28 mouse cellular contexts compared by ENCODE assay signal in the genomic region with DNA sequence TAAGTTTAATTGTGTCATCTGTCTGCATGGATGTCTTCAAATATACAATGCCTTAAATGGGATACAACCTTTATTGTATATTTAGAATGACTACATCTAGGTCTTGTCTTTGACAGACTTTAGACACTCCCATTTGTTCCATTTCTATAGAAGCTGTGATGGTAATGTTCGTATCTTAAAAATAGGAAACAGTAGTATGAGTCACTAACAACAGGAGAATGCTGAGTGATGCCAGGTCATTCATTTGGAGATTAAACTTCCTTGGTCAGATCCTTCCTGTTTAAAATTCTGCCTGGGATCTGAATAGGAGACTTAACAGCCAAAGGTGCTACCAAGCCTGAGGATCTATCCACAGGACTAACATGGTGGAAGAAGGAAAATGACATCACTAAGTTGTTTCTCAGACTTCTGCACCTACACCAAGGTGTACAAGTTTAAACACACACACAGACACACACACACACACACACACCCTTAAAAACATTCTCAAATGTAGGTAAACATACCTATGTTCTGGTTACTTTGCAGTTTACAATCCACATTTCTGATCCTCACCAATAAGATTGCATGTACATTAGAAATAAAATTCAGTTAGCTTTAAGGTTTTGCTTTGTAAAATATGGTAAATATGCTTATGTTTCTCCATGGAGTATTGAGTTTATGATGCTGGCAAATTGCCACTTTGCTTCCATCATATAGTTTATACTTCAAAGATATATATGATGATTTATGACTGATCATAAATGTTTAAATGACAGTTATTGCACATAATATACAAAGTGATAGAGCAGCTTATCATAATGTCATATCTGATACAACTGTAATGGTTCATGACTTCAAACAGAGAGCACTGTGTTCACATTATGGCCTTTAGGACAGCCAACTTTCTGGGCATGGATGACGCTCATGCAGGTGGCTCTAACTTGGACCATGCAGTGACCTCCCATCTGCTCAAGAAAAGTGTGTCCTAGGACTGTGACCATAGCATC. TPM values are rescaled to one million over a fixed set of nuclear protein-coding genes. Genes with fewer than 3 reads are reported as not detected.
"Had no signal": no experiment of that assay in that cellular context is flagged by ENCODE, and none has a peak within 500 bp of the region (broad histone marks: within the 10 kb centered on the region; RNA-seq: fewer than 3 reads in every experiment).

No protein-coding gene starts in this region.

- H3K4me1 ChIP-seq: limb, embryonic 10.5 days; midbrain, embryonic 10.5 days; midbrain, embryonic 13.5 days; neural tube, embryonic 12.5 days; neural tube, embryonic 15.5 days; stomach, embryonic 15.5 days had no signal

- ATAC-seq: midbrain, embryonic 13.5 days had no signal

- H3K9ac ChIP-seq: limb, embryonic 13.5 days; liver, embryonic 13.5 days; lung, embryonic 14.5 days; midbrain, embryonic 13.5 days; neural tube, embryonic 12.5 days; neural tube, embryonic 15.5 days; stomach, embryonic 15.5 days had no signal

- H3K36me3 ChIP-seq: limb, embryonic 10.5 days; limb, embryonic 13.5 days; liver, embryonic 13.5 days; midbrain, embryonic 10.5 days; midbrain, embryonic 13.5 days; neural tube, embryonic 12.5 days; neural tube, embryonic 15.5 days; stomach, embryonic 15.5 days had no signal

- H3K9me3 ChIP-seq: limb, embryonic 10.5 days; limb, embryonic 13.5 days; liver, embryonic 13.5 days; midbrain, embryonic 10.5 days; midbrain, embryonic 13.5 days; neural tube, embryonic 12.5 days; neural tube, embryonic 15.5 days; stomach, embryonic 15.5 days had no signal

- H3K4me3 ChIP-seq: layer of hippocampus, adult 2 months; limb, embryonic 10.5 days; limb, embryonic 13.5 days; liver, embryonic 13.5 days; midbrain, embryonic 10.5 days; midbrain, embryonic 13.5 days; neural tube, embryonic 12.5 days; neural tube, embryonic 15.5 days; stomach, embryonic 15.5 days had no signal

- H3K4me2 ChIP-seq: limb, embryonic 13.5 days; liver, embryonic 13.5 days; lung, embryonic 14.5 days; midbrain, embryonic 13.5 days; neural tube, embryonic 12.5 days; neural tube, embryonic 15.5 days; stomach, embryonic 15.5 days had no signal

- DNase-seq: kidney, adult 2 months; kidney, postnatal 25 days; layer of hippocampus, adult 9-11 months; liver; liver, embryonic 13.5 days; lung, embryonic 14.5 days; lung, postnatal 10 days; lung, postnatal 4 days; right cerebral cortex, postnatal 14 days; right cerebral cortex, postnatal 4 days; thymus, adult 2 months; thymus, postnatal 14 days; thymus, postnatal 4 days had no signal

- H3K27ac ChIP-seq: layer of hippocampus, adult 2 months; limb, embryonic 10.5 days; limb, embryonic 13.5 days; liver, embryonic 13.5 days; midbrain, embryonic 10.5 days; midbrain, embryonic 13.5 days; neural tube, embryonic 12.5 days; neural tube, embryonic 15.5 days; stomach, embryonic 15.5 days had no signal

- H3K27me3 ChIP-seq: limb, embryonic 13.5 days; liver, embryonic 13.5 days; midbrain, embryonic 13.5 days; neural tube, embryonic 12.5 days; neural tube, embryonic 15.5 days; stomach, embryonic 15.5 days had no signal

RNA-seq across cellular contexts. Expression of gene 1700057G04Rik, which starts 15.3 kb away (rescaled TPM):
- total RNA-seq: layer of hippocampus, adult 2 months; layer of hippocampus, postnatal 25 days; left cerebral cortex, adult 18-20 months; left cerebral cortex, postnatal 25 days; megakaryocyte progenitor cell, adult 5-6 weeks had no signal
- polyA plus RNA-seq: kidney, adult 2 months; kidney, embryonic 14.5 days; large intestine, adult 2 months; limb, embryonic 10.5 days; limb, embryonic 13.5 days; liver, embryonic 13.5 days; liver, embryonic 16.5 days; lung, embryonic 14.5 days; midbrain, embryonic 10.5 days; midbrain, embryonic 13.5 days; neural tube, embryonic 12.5 days; neural tube, embryonic 15.5 days; stomach, embryonic 15.5 days; thymus, adult 2 months had no signal

RNA-seq across cellular contexts. Expression of gene Plscr2, which starts 18.5 kb away (rescaled TPM):
- polyA plus RNA-seq: limb, embryonic 10.5 days had no signal
